Mouse (Mus musculus) lung, postnatal 14 days (tissue): Measurements from ENCODE around the gene Cela1.
A peak's percentile ranks its signal among the peaks of the same experiment; 100 is the strongest.

Experiments
- DNase-seq: peaks from one replicate; pipeline ENCODE4 v3.0.0; 2021

The Cela1 gene

DNA sequence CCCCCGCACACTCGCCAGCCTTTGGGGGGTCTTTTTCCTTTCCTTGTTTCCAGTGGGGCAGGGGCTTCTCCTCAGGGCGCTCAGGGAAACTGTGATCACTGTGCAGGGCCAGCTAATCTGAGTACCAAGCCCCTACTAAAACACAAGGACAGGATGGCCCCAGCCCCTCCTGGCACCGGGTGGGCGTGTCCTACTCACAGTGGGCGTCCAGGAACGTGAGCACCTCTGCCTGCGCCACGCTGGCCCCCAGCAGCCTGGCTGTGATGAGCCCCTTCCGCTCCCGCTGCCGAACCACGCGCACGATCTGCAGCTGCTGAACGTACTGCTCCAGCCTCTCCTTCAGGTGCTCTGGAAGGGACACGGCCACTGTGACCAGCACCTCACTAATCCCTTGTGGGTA lies 16.2 kb upstream of the Cela1 start:
- no peak for DNase-seq

- DNase-seq: no peak
These were observed 14.1 kb upstream of the Cela1 start for GRCm38 (mm10) chr15:100701856-100702255.

DNA sequence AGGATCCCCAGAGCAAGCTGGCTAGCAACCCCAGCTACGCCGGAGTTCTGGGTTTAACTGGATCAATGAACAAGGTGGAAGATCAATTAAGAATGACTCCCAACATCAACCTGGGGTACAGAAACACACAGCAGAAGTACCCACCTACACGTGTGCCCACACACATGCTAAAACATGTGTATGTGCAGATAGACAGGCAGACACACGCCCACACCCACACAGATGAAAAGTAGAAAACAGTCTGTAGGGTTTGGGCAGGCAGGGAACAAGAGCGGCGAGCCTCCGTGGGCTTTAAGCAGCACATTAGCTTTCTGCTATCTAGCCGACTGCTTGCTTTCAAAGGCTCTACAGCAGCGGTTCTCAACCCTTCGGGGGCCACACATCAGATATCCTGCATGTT lies 13.4 kb upstream of the Cela1 start:
- no peak for DNase-seq

DNA sequence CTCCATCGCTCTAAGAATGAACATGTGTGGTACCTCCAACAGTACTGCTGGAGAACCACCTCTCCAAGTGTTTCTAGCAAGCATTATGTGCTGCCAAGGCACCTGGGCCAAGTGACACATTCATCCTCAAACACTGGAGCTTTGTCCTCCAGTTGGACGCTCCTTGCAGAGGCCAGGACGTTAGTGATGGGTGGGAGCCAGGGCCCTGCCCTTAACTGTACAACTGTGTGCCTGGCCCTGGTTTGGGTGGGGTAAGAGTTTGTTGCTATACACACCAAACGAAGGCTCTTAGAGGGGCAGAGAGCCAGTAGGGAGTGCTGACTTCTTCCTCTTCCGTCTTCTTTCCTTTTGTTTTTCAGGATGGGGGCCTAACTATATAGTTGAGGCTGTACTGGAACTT lies 12.7 kb upstream of the Cela1 start:
- no peak for DNase-seq

DNA sequence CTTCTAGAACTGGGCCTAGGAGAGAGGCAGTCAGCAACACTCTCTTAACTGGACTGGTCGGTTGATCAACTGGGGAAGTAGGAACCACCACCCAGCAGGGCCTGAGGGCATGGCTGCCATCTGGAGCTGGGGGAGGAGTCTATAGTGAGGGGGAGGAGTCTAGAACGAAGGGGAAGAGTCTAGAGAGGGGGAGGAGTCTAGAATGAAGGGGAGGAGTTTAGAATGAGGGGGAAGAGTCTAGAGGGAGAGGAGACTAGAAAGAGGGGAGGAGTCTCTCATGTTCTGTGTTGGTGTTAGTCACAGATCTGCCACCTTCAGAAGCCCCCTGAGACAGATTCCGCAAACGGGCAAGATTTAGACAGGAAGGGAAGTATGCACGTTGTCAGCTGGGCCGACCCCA lies 11.7 kb upstream of the Cela1 start:
- DNase-seq: no peak

DNA sequence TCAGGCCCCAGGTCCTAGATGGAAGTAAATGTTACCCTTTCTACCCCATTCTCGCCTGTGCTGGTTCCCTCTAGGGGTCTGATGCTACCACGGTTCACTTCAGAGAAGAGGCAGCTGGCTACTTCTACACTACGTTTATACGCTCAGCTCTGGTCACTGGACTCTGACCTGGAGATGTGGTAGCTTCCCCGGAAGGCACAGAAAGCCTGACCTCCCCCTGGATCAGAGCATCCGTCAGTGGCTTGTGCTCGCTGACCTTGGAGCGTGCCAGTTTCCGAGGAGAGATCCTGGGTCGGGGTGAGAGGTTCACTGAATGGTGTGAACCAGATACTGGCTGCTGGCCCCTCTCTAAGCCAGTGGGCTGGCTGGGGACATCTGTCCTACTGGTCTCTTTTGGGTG lies 10.4 kb upstream of the Cela1 start:
- DNase-seq: no peak

- no peak for DNase-seq
These were observed 6.7 kb upstream of the Cela1 start for GRCm38 (mm10) chr15:100694406-100694805.

- no peak for DNase-seq
These were observed 4.3 kb upstream of the Cela1 start for GRCm38 (mm10) chr15:100691990-100692389.

- no peak for DNase-seq
These were observed 732 bp downstream of the Cela1 start for GRCm38 (mm10) chr15:100686989-100687388.

DNA sequence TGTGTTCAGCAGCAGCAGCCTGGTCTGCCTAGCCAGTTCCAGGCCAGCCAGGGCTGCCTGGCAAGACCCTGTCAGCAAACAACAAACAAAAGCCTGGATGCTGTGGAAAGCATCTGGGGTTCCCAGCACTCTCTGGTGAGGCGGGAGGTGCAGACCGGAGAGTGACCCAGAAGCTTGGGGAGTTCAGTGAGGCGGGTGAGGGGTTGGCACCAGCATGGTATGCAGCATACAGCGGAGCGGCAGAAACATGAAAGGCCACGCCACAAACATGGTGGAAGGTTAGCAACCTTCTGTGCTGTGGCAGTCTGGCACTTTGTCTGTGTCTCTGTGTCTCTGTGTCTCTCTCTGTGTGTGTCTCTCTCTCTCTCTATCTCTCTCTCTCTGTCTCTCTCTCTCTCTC lies 1.3 kb downstream of the Cela1 start:
- DNase-seq: no peak

- DNase-seq: no peak
These were observed 1.9 kb downstream of the Cela1 start for GRCm38 (mm10) chr15:100685849-100686248.

DNA sequence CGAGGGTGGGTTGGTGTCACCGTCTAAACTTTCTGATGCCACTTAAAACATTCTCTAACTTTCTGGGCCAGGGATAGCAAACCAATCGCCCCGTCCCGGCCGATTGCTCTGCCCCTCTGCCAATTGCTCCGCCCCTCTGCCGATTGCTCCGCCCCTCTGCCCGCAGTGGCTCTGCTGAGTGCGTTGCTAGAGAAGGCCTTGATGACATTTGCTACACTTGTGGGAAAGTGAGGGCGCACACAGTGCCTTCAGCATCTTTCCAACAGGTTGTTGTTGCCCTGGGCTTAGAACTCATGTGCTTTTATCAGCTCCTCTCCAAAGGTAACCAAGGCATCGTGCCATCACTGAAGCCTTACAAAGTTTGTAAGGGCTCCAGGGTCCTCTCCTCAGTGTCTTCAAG lies 2.5 kb downstream of the Cela1 start:
- DNase-seq: no peak

GRCm38 (mm10) chr15:100684450-100684849 lies 3.3 kb downstream of the Cela1 start:
- no peak for DNase-seq

- peak; percentile 85 for DNase-seq
These were observed 4.7 kb downstream of the Cela1 start for GRCm38 (mm10) chr15:100683041-100683440.

GRCm38 (mm10) chr15:100681770-100682169 lies 6.0 kb downstream of the Cela1 start:
- no peak for DNase-seq

DNA sequence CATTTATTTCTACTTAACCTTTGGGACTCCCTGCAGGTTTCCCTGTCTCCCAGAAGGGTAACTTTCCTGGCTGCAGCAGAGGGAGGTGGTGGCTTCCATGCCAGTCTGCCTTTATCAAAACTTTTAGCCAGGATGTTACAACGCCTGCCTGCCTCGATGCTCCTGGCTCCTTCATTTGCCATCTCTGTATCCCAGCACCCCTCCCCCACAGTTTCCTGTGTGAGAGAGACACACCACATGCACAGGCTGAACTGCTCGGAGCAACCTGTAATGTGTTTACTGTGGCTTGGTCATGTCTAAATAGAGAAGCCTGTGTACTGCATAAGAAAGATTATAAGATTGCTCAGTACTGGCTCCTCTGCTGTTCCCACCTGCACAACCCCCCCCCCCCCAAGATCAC lies 7.3 kb downstream of the Cela1 start:
- DNase-seq: no peak

DNA sequence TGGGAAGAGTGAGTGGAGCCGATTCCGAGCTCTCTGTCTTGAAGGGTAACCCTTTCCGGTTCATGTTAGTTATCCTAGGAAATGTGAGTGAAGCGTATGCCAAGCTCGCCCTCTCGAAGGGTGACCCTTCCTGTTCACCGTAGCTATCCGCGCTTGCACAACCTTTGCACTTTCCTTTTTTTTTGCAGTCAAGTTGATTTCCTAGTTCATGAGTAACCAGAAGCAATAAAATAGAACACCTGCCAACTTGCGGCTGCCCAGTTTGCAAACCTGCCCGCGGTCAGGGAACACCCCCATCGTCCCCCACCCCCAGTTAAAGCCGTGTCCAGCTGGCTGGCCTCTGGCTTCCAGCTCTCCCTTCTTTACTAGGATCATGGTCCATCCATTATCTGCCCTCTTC lies 8.7 kb downstream of the Cela1 start:
- peak; percentile 17 for DNase-seq

DNA sequence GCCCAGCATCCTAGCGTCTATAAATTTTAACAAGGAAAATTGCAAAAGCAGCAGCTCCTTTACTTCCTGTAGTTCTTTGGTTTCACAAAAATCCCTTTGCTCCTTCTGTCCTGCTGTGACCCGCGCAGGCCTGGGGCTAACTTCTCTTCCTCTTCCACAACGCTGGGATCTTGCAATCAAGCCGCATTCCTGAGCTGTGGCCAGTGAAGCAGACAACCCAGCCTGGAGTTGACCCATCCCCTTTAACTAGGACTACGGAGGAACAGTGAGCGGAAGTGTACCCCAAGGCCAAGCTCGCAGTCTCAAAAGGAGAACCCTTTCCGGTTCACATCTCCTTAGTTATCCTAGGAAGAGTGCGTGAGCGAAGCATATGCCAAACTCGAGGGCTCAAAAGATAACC lies 9.1 kb downstream of the Cela1 start:
- peak; percentile 25 for DNase-seq

DNA sequence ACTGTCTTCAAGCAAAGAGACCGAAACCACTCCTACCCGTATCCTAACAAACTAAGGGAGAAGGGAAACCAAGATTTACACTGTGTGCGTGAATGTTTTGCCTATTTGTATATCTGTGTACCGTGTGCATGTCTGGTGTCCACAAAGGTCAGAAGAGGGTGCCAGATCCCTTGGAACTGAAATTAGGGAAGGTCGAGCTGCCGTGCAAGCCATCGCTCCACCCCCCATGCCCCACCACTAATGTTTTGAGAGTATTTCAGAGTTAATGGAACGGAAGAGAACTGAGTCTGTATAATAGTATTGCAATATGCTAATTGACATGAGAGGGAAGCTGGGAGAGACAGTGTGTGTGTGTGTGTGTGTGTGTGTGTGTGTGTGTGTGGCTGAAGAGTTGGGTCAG lies 10.0 kb downstream of the Cela1 start:
- DNase-seq: no peak

DNA sequence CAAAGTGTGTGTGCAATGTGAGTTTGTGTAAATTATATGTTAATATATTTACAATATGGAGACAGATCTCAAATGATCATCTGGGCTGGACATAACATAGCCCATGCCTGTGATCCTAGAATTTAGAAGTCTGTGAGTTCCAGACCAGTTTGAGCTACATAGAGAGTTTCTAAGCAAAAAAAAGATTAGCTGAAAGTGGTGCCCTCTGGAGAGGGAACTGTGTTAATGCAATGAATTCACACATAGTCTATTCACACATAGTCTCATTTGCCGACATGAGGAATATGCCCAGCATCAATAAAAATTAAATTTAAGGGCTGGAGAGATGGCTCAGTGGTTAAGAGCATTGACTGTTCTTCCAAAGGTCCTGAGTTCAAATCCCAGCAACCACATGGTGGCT lies 11.2 kb downstream of the Cela1 start:
- no peak for DNase-seq

DNA sequence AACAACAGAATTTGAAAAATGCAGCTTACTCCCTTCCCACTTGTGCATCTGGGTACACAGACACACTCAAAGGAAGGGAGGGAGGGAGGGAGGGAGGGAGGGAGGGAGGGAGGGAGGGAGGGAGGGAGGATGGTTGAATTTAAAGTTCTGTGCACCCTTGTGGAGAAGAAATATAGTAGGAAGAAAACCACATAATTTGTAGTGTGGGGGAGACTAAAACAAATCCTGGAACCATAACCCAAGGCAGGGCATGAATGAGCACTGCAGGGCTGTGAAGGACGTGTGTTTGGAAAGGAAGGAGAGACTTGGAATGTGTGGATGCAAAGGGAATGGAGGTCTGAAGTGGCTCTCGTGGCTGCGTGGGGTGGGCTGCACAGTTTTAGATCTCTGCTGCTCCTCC lies 12.2 kb downstream of the Cela1 start:
- no peak for DNase-seq

GRCm38 (mm10) chr15:100674566-100674965 lies 13.2 kb downstream of the Cela1 start:
- no peak for DNase-seq

DNA sequence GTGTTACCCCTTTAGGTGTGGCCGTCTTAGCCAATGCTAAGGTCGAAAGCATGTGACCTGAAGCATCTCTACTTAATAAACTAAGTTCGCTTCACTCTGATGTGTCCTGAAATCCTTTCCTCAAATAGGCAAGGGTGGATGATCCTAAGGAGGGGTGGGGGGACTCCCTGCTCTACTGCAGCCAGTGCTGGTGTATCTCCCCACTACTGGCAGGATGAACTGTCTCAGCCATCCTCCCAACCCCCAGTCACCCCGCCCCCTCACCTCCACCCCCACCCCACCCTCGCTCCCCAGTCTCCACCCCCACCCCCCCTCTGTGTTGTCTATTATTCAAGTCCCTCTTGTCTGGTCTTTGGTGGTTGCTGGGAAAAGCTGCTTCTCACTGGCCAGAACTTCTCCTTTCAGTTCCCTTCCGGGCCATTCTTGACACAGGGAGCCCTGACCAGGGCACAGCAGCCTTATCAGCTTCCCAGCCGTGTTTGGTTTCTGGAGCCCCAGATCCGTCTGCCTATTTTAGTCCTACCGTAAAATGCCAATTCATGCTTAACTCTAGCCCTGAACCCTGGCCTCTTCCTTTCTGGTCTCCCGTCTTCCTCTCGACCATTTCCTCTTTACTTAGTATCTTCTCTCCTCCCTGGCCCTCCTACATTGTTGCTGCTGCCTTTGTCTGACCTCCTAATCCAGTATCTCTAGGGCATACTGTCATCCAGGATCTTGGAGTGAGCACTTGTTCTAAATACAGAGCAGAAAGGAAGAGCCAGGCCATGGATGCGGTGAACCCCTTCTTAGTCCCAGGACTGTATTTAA lies 13.9 kb downstream of the Cela1 start:
- no peak for DNase-seq

DNA sequence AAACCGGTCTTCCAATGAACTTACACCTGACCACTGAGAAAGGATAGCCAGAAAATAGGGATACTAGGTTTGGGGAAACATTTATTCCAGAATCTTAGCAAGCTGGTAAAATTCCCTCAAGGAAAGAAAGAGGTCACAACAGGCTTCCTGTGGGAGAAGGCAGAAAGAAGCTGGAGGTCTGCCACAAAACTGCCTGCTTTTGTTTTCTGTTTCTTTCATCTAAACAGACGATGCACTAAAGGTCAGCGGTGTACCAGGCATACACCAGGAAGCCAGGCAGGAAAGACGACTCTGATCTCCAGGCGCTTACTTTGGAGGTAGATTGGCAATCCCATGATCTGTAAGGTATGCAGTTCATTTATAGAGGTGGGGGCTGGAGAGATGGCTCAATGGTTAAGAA lies 16.9 kb downstream of the Cela1 start:
- DNase-seq: no peak

DNA sequence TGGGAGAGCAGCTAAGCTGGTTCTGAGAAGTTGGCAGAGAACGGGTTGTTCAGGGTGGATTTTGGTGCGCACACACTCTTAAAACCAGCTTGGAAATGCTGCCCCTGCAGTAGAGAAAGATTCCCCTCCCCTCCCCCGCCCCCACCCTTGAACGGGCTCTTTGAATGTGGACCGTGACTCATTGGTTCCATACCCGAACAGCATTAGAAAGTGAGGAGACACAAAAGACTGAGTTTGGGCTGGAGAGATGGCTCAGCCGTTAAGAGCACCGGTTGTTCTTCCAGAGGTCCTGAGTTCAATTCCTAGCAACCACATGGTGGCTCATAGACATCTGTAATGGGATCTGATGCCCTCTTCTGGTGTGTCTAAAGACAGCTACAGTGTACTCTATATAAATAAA lies 17.7 kb downstream of the Cela1 start:
- DNase-seq: no peak
